Mouse (Mus musculus): ENCODE measurements at regions not wholly inside any gene's neighbourhood (a gene's known extent, or its start where the extent isn't known, plus 50 kb on each side); places are given as distances from the start of the nearest gene placed in this dataset.

DNA sequence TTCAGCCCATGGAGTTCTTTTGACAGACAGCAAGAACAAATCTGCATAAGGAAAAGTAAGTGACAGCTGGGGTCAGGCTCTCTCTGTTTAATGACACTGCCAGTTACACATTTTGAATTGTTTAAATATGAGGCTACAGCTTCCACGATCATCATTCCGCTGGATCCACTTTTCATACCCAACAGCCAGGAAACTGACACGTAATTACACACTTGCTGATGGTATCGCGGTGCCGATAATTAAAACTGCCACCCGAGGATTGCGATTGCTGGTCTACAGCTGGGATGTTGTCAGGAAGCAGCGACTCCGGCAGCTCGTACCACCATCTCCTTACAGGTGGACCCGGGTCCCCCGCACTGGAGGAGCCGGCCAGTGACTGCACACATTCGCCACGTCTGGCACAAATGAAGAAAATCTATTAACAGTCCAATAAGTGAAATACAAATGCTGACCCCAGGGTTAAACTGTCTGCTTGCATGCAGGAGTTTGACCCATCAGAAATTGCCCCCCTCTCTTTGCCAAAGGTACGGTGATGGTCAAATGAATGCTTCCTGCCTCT, 217.3 kb upstream of the Mgmt start:
- Histone ChIP-seq H3K4me2 (replicated peaks; ENCODE audit: low read depth, low read length) (no peak overlapping the region), H3K27me3 (ENCODE audit: control insufficient read depth, insufficient read depth, low read length) (no peaks in the 10 kb centered on the region), H3K9me3 (ENCODE audit: control insufficient read depth, low read depth, low read length) (no peaks in the 10 kb centered on the region), H3K4me3 (ENCODE audit: low read depth, low read length) (no peak overlapping the region), H3K4me1 (ENCODE audit: control insufficient read depth, insufficient read depth, low read length) (peaks cover 10% of the 10 kb centered on the region; the same call in 1 of the 2 replicates), H3K36me3 (ENCODE audit: control insufficient read depth, insufficient read depth, low read length) (no peaks in the 10 kb centered on the region), H3K27ac (ENCODE audit: low read length) (no peak overlapping the region), H3K9ac (replicated peaks; ENCODE audit: low read depth, low read length) (no peak overlapping the region)
- no peak for ATAC-seq (ENCODE audit: insufficient number of reproducible peaks, insufficient read depth, low FRiP score, low read depth)
- 63% methylated on average over 17 of the region's 17 CpGs for WGBS

DNA sequence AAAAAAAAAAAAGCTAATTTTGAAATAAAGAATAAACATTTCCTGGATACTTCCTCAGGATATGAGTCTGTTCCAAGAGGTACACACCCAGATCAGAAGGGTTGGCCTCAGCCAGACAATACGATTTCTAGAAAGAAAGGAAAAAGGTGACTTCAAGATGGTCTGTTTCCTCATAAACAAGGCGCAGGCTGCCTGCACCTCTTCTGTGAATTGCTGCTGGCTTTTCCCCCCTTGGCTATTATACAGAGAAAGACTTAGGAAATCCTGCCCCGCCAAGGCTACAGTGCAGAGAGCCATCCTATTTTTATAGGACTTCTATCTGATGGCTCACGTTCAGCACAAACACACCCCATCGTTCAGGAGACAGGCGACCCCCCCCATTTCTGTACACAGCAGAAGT, 204.8 kb upstream of the Mgmt start:
- Histone ChIP-seq H3K27me3 (ENCODE audit: control insufficient read depth, insufficient read depth, low read length) (no peaks in the 10 kb centered on the region), H3K9me3 (ENCODE audit: control insufficient read depth, low read depth, low read length) (no peaks in the 10 kb centered on the region), H3K36me3 (ENCODE audit: control insufficient read depth, insufficient read depth, low read length) (no peaks in the 10 kb centered on the region), H3K4me3 (ENCODE audit: low read depth, low read length) (no peak overlapping the region), H3K9ac (replicated peaks; ENCODE audit: low read depth, low read length) (no peak overlapping the region), H3K27ac (ENCODE audit: low read length) (no peak overlapping the region), H3K4me1 (ENCODE audit: control insufficient read depth, insufficient read depth, low read length) (no peaks in the 10 kb centered on the region), H3K4me2 (replicated peaks; ENCODE audit: low read depth, low read length) (no peak overlapping the region)
- ATAC-seq (ENCODE audit: insufficient number of reproducible peaks, insufficient read depth, low FRiP score, low read depth), result no peak
- WGBS, result 36% methylated on average over 6 of the region's 6 CpGs

DNA sequence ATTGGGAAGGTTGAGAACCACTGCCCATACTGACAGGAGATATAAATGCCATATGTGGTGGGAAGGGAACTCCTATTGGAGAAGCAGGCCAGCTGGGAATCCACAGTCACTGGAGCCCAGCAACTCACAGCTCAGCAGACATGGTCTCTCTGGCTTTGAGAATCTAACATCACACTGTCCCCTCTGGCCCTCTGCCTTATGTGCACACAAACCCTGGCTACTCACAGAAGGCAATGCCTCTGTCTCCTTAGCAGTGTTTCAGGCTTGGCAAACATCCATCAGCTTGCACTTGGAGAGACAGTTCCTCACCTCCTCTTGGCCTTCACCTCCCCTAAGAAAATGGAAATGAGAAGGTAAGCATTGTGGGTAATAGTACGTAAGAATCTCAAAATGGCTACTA, 188.2 kb upstream of the Mgmt start:
- ATAC-seq (ENCODE audit: insufficient number of reproducible peaks, insufficient read depth, low FRiP score, low read depth), result no peak
- 94% methylated on average over 1 of the region's 1 CpGs for WGBS

DNA sequence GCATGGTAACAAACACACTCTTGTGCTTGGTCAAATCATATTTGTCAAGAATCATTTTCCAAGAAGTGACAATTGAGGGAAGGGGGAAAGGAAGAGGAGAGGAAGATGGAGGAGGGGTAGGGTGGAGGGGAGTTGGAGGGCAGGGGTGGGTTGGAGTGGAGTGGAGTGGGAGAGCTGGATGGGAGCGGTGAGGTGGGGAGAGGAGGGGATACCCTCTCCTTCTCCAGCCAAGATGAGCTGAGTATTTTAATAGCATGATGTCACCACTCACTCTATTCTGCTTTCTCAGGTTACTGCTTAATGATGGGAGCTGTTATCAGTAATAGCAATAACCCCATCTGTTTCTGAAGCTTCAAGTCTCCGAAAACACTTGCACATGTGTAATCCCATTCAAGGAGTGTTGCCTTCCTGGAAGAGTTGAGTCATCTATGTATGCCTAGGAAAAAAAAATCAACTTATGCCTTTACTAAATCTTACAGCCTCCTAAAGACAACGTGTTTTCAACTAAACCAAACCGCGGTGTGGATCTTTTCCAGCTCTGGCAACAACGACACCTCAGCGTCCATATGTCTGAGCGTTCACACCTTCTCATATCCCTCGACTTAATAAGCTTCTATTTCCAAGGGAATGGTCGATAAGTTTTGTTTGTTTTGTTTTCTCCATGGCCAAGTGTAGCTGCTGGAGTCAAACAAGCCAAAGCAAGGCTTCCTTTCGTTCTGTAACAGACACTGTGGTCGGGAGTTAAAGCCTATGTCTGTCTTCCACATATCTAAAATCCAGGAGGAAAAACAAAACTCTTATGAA, 187.0 kb upstream of the Mgmt start:
- Histone ChIP-seq H3K27me3 (ENCODE audit: control insufficient read depth, insufficient read depth, low read length) (no peaks in the 10 kb centered on the region), H3K4me3 (ENCODE audit: low read depth, low read length) (no peak overlapping the region), H3K27ac (ENCODE audit: low read length) (no peak overlapping the region), H3K9me3 (ENCODE audit: control insufficient read depth, low read depth, low read length) (no peaks in the 10 kb centered on the region), H3K9ac (replicated peaks; ENCODE audit: low read depth, low read length) (no peak overlapping the region), H3K4me2 (replicated peaks; ENCODE audit: low read depth, low read length) (no peak overlapping the region), H3K4me1 (ENCODE audit: control insufficient read depth, insufficient read depth, low read length) (no peaks in the 10 kb centered on the region), H3K36me3 (ENCODE audit: control insufficient read depth, insufficient read depth, low read length) (no peaks in the 10 kb centered on the region)
- 67% methylated on average over 12 of the region's 12 CpGs for WGBS
- no peak for ATAC-seq (ENCODE audit: insufficient number of reproducible peaks, insufficient read depth, low FRiP score, low read depth)

More for the DNA sequence above, 188.2 kb upstream of the Mgmt start:
- Histone ChIP-seq H3K9me3 (ENCODE audit: control insufficient read depth, low read depth, low read length) (no peaks in the 10 kb centered on the region), H3K4me2 (replicated peaks; ENCODE audit: low read depth, low read length) (no peak overlapping the region), H3K27me3 (ENCODE audit: control insufficient read depth, insufficient read depth, low read length) (no peaks in the 10 kb centered on the region), H3K27ac (ENCODE audit: low read length) (no peak overlapping the region), H3K9ac (replicated peaks; ENCODE audit: low read depth, low read length) (no peak overlapping the region), H3K36me3 (ENCODE audit: control insufficient read depth, insufficient read depth, low read length) (no peaks in the 10 kb centered on the region), H3K4me3 (ENCODE audit: low read depth, low read length) (no peak overlapping the region), H3K4me1 (ENCODE audit: control insufficient read depth, insufficient read depth, low read length) (no peaks in the 10 kb centered on the region)

DNA sequence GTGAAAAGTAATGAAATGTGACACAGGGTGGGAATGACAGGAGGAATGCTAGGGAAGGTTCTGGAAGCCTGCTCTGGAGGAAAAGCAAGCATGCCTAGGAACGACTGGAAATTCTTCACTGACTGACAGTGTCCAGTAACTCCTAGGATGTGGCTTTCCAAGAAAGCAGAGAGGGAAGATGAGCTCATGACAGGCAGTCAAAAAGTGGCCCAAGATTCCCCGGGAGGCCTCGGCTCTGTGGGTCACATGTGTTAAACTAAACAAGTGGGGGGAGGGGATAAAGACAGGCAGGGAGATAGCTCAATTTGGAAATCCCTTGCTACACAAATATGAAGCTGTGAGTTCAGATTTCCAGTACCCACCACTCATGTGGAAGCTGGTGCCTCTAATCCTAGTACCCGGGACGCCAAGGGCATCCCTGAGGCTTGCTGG, 186.4 kb upstream of the Mgmt start:
- H3K4me1 ChIP-seq (ENCODE audit: control insufficient read depth, insufficient read depth, low read length), result no peaks in the 10 kb centered on the region
- no peaks in the 10 kb centered on the region for H3K36me3 ChIP-seq (ENCODE audit: control insufficient read depth, insufficient read depth, low read length)
- 49% methylated on average over 5 of the region's 5 CpGs for WGBS
- ATAC-seq (ENCODE audit: insufficient number of reproducible peaks, insufficient read depth, low FRiP score, low read depth), result no peak
- H3K4me3 ChIP-seq (ENCODE audit: low read depth, low read length), result no peak overlapping the region
- no peak overlapping the region for H3K27ac ChIP-seq (ENCODE audit: low read length)
- H3K27me3 ChIP-seq (ENCODE audit: control insufficient read depth, insufficient read depth, low read length), result no peaks in the 10 kb centered on the region
- H3K9me3 ChIP-seq (ENCODE audit: control insufficient read depth, low read depth, low read length), result no peaks in the 10 kb centered on the region
- no peak overlapping the region for H3K9ac ChIP-seq (replicated peaks; ENCODE audit: low read depth, low read length)
- no peak overlapping the region for H3K4me2 ChIP-seq (replicated peaks; ENCODE audit: low read depth, low read length)

DNA sequence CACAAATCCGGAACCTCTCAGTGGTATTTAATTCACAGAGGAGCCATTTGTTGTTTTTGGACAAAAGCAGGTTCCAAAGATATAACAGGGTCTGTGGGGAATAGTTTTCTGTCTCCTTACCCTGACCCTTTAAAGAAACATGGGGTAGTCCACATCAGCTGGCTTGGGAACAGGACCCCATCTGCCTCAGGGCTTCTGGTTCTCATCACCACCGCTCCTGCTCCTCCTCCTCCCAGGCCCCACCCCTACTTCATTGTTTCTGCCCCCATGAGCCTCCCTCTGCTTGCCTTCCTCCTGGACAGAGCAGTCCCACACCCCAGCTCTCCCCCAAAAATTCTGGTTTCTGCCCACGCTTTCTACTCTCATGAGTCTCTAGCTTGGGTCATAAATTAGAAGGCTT, 183.8 kb upstream of the Mgmt start:
- no peak for ATAC-seq (ENCODE audit: insufficient number of reproducible peaks, insufficient read depth, low FRiP score, low read depth)
- WGBS, result 60% methylated on average over 3 of the region's 3 CpGs
- no peak overlapping the region for H3K9ac ChIP-seq (replicated peaks; ENCODE audit: low read depth, low read length)

DNA sequence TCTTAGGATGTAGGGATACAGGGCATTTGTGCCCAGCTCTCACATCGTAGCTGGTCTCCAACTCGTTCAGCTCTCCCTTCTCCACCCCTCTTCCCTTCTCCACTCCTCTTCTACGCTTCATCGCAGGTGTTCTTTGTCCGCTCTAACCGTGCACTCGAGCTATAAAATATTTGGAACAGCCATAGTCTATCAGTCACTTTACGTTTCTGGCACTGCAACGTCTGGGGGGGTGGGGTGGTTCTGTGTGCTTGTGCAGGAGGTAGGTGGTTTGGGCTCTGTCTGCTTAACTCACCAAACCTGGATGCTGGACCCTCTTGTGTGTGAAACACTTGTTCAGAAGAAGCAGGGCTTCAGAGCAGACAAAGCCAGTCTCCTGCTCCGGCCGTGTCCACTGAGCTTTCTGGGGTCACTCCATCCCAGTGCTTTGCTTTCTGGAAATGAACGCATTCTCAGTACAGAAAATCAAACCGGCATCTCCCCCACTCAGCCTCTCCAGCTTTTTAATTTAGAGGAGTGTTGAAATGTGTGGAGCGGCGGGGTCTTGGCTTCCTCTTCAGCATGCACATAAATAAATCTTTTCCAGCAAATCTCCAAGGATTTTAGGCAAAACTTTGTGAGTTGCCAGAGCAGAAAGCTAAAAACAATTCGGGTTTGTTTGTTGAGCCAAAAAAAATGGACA, 181.3 kb upstream of the Mgmt start:
- ATAC-seq (ENCODE audit: insufficient number of reproducible peaks, insufficient read depth, low FRiP score, low read depth), result peak; percentile 71; the same call in 1 of the 2 replicates
- H3K27me3 ChIP-seq (ENCODE audit: control insufficient read depth, insufficient read depth, low read length), result no peaks in the 10 kb centered on the region
- H3K36me3 ChIP-seq (ENCODE audit: control insufficient read depth, insufficient read depth, low read length), result no peaks in the 10 kb centered on the region
- H3K9ac ChIP-seq (replicated peaks; ENCODE audit: low read depth, low read length), result no peak overlapping the region
- H3K4me3 ChIP-seq (ENCODE audit: low read depth, low read length), result no peak overlapping the region
- 39% methylated on average over 16 of the region's 16 CpGs for WGBS
- no peaks in the 10 kb centered on the region; the same call in 1 of the 2 replicates for H3K4me1 ChIP-seq (ENCODE audit: control insufficient read depth, insufficient read depth, low read length)
- H3K9me3 ChIP-seq (ENCODE audit: control insufficient read depth, low read depth, low read length), result no peaks in the 10 kb centered on the region
- H3K4me2 ChIP-seq (replicated peaks; ENCODE audit: low read depth, low read length), result peak overlapping the region; percentile 16; the same call in 1 of the 2 replicates
- H3K27ac ChIP-seq (ENCODE audit: low read length), result peak overlapping the region; percentile 79

More for the DNA sequence above, 183.8 kb upstream of the Mgmt start:
- no peaks in the 10 kb centered on the region for H3K36me3 ChIP-seq (ENCODE audit: control insufficient read depth, insufficient read depth, low read length)
- no peaks in the 10 kb centered on the region for H3K27me3 ChIP-seq (ENCODE audit: control insufficient read depth, insufficient read depth, low read length)
- H3K27ac ChIP-seq (ENCODE audit: low read length), result no peak overlapping the region
- no peaks in the 10 kb centered on the region for H3K9me3 ChIP-seq (ENCODE audit: control insufficient read depth, low read depth, low read length)
- no peaks in the 10 kb centered on the region; the same call in 1 of the 2 replicates for H3K4me1 ChIP-seq (ENCODE audit: control insufficient read depth, insufficient read depth, low read length)
- no peak overlapping the region for H3K4me3 ChIP-seq (ENCODE audit: low read depth, low read length)
- no peak overlapping the region for H3K4me2 ChIP-seq (replicated peaks; ENCODE audit: low read depth, low read length)

DNA sequence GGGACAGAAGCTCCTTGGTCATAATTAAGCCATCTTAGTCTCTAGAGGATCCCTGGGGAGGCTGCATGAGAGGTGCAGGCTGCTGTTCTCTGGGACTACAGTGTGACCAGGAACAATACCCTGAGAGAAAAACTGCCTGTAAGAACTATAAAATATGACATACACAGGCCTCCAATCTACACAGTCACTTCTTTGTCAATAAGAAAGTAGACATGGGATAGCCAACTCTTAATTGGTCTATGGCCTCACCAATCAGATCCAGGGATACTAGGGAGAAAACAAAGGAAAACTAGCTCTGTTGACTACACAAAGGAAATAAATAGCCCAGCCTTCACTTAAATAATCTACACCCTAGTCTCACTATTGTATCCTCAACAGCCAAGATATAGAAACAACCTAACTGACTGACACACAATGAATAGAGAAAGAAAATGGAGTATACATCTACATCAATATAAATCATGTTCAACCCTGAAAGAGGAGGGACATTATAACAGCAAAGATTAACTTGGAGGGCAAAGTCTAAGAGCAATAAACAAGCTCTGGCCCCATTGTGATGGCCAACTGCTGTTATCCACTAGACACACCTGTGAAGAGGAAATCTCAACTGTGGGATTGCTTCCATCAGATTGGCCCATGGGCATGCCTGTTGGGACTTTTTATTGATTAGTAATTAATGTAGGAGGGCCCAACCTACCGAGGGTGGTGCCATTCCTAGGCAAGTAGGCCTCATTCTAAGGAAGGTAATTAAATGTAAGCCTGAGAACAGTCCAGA, 166.6 kb upstream of the Mgmt start:
- Histone ChIP-seq H3K4me2 (replicated peaks; ENCODE audit: low read depth, low read length) (no peak overlapping the region), H3K4me1 (ENCODE audit: control insufficient read depth, insufficient read depth, low read length) (no peaks in the 10 kb centered on the region), H3K9me3 (ENCODE audit: control insufficient read depth, low read depth, low read length) (no peaks in the 10 kb centered on the region), H3K27me3 (ENCODE audit: control insufficient read depth, insufficient read depth, low read length) (no peaks in the 10 kb centered on the region), H3K27ac (ENCODE audit: low read length) (no peak overlapping the region), H3K4me3 (ENCODE audit: low read depth, low read length) (no peak overlapping the region), H3K9ac (replicated peaks; ENCODE audit: low read depth, low read length) (no peak overlapping the region), H3K36me3 (ENCODE audit: control insufficient read depth, insufficient read depth, low read length) (no peaks in the 10 kb centered on the region)
- no peak for ATAC-seq (ENCODE audit: insufficient number of reproducible peaks, insufficient read depth, low FRiP score, low read depth)
- 73% methylated on average over 1 of the region's 1 CpGs for WGBS
